Mouse (Mus musculus): ENCODE data around the gene Gars. TPM values are rescaled to one million over a fixed set of nuclear protein-coding genes. Genes with fewer than 3 reads are reported as not detected.

The Gars gene
- polyA plus RNA-seq, 1 experiment = 281 TPM

DNA sequence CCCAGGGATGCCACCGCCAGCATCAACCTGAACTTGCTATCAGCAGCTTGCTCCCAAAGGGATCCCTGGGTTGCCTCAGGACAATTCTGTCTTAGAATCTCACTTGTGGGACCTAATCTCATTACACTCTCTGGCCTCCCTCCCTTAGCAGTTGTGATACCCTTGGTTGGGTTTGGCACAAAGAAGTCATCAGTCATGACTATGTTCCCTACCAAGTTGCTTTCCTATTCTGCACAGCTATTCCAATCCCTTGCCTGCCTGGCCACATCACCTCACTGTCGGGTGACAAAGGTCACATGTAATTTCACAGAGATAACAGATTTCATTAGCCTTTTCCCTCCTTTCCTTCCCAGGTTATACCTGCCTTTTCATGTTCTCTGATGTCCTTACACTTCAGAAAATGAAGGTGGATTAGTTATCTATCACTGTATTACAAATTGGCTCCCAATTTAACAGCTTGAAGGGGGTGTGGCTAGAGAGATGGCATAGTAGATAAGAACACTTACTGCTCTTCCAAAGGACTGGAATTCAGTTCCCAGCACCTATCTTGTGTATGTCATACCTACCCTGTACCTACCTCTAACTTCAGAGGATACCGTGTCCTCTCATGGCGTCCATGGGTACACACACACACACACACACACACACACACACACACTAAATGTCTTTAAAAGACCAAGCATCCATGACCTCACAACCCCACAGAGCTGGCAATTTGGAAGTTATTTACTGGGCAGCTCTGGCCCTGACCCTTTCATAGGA lies 27.3 kb upstream of the Gars start:
- H3K27me3 ChIP-seq (ENCODE audit: control insufficient read depth, insufficient read depth, low read length, poor library complexity, severe bottlenecking) = no peaks in the 10 kb centered on the region
- H3K27ac ChIP-seq (ENCODE audit: insufficient read depth, low read length) = no peak overlapping the region
- H3K36me3 ChIP-seq (ENCODE audit: control insufficient read depth, insufficient read depth, low read length, poor library complexity, severe bottlenecking) = no peaks in the 10 kb centered on the region
- no peak overlapping the region for H3K4me3 ChIP-seq (ENCODE audit: low read depth, low read length)
- H3K4me1 ChIP-seq (ENCODE audit: control insufficient read depth, insufficient read depth, low read length) = no peaks in the 10 kb centered on the region
- no peak for TF ChIP-seq CTCF (IDR thresholded peaks at IDR 0.05; ENCODE audit: low read depth, low read length)
- TF ChIP-seq EP300 (IDR thresholded peaks at IDR 0.05; ENCODE audit: insufficient read depth, low read depth, low read length) = no peak
- TF ChIP-seq POLR2A (IDR thresholded peaks at IDR 0.05; ENCODE audit: insufficient read depth, low read length) = no peak
- H3K9me3 ChIP-seq (replicated peaks; ENCODE audit: control insufficient read depth, insufficient read depth, low read length, poor library complexity, severe bottlenecking) = no peaks in the 10 kb centered on the region
- no peak overlapping the region for H3K9ac ChIP-seq (ENCODE audit: low read depth, poor library complexity, severe bottlenecking)

DNA sequence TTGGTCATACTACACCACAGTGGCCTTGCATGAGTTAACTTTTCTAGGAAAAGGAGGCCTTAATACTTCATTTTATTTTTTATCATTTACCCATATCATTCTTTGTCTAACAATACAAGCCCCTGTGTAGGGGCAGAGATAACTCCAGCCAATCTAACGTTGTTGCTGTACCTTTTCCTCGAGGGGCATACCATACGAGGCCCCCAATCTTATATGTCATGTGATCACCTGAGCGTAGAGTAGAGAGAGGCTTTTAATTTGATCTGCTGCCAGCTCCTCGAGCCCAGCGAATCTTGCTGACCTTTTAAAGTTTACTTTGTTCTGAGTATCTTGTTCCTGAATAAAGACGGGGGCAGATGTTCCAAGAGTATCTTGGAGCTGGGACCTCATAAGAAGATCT lies 25.3 kb upstream of the Gars start:
- TF ChIP-seq CTCF (IDR thresholded peaks at IDR 0.05; ENCODE audit: low read depth, low read length) (no peak), POLR2A (IDR thresholded peaks at IDR 0.05; ENCODE audit: insufficient read depth, low read length) (no peak), EP300 (IDR thresholded peaks at IDR 0.05; ENCODE audit: insufficient read depth, low read depth, low read length) (no peak)
- no peaks in the 10 kb centered on the region for H3K36me3 ChIP-seq (ENCODE audit: control insufficient read depth, insufficient read depth, low read length, poor library complexity, severe bottlenecking)
- H3K27ac ChIP-seq (ENCODE audit: insufficient read depth, low read length) = no peak overlapping the region
- no peak overlapping the region for H3K4me3 ChIP-seq (ENCODE audit: low read depth, low read length)
- no peak overlapping the region for H3K9ac ChIP-seq (ENCODE audit: low read depth, poor library complexity, severe bottlenecking)
- no peaks in the 10 kb centered on the region for H3K27me3 ChIP-seq (ENCODE audit: control insufficient read depth, insufficient read depth, low read length, poor library complexity, severe bottlenecking)
- H3K9me3 ChIP-seq (replicated peaks; ENCODE audit: control insufficient read depth, insufficient read depth, low read length, poor library complexity, severe bottlenecking) = no peaks in the 10 kb centered on the region
- H3K4me1 ChIP-seq (ENCODE audit: control insufficient read depth, insufficient read depth, low read length) = no peaks in the 10 kb centered on the region

DNA sequence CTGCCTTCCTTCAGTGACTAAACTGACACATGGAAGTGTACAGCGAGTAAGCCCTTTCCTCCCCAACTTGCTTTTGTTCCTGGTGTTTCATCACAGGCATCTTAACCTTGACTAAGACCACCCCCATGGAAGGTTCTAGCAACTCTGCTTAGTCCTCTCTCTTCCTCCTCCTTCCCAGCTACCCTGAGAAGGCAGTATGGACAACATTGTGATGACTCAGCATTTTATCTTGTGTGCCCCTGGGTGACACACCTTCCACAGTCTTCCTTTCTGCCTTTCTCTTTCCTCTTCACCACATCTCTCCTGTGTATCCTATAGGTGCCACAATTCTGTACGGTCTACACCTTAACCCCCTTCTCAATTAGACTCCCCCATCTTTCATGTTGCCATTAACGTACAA lies 23.6 kb upstream of the Gars start:
- H3K27me3 ChIP-seq (ENCODE audit: control insufficient read depth, insufficient read depth, low read length, poor library complexity, severe bottlenecking) = no peaks in the 10 kb centered on the region
- no peaks in the 10 kb centered on the region for H3K36me3 ChIP-seq (ENCODE audit: control insufficient read depth, insufficient read depth, low read length, poor library complexity, severe bottlenecking)
- TF ChIP-seq EP300 (IDR thresholded peaks at IDR 0.05; ENCODE audit: insufficient read depth, low read depth, low read length) (no peak), CTCF (IDR thresholded peaks at IDR 0.05; ENCODE audit: low read depth, low read length) (no peak), POLR2A (IDR thresholded peaks at IDR 0.05; ENCODE audit: insufficient read depth, low read length) (no peak)
- H3K4me3 ChIP-seq (ENCODE audit: low read depth, low read length) = no peak overlapping the region
- no peak overlapping the region for H3K9ac ChIP-seq (ENCODE audit: low read depth, poor library complexity, severe bottlenecking)
- no peaks in the 10 kb centered on the region for H3K9me3 ChIP-seq (replicated peaks; ENCODE audit: control insufficient read depth, insufficient read depth, low read length, poor library complexity, severe bottlenecking)
- H3K27ac ChIP-seq (ENCODE audit: insufficient read depth, low read length) = no peak overlapping the region
- H3K4me1 ChIP-seq (ENCODE audit: control insufficient read depth, insufficient read depth, low read length) = peaks cover 2% of the 10 kb centered on the region

DNA sequence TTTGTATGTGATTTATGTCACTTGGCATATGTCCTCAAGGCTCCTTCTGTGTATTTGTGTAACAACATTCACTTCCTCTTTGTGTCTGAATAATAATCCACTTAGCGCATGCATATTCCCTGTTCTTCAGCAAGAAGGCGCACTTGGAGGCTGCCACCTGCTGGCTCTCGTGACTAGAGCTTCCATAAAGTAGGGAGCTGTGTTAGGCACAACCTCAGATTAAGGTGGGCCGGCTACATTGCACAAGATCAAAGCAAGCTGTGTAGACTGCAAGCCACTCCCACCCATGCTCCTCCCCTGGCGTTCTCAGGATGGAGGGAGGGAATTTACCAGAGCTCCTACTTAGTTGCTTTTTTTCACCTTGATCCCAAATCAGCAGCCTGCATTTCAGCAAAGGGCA lies 21.6 kb upstream of the Gars start:
- TF ChIP-seq CTCF (IDR thresholded peaks at IDR 0.05; ENCODE audit: low read depth, low read length) = peak; percentile 55
- TF ChIP-seq EP300 (IDR thresholded peaks at IDR 0.05; ENCODE audit: insufficient read depth, low read depth, low read length) = no peak
- no peak overlapping the region for H3K4me3 ChIP-seq (ENCODE audit: low read depth, low read length)
- no peaks in the 10 kb centered on the region for H3K9me3 ChIP-seq (replicated peaks; ENCODE audit: control insufficient read depth, insufficient read depth, low read length, poor library complexity, severe bottlenecking)
- no peak overlapping the region for H3K27ac ChIP-seq (ENCODE audit: insufficient read depth, low read length)
- H3K9ac ChIP-seq (ENCODE audit: low read depth, poor library complexity, severe bottlenecking) = no peak overlapping the region
- H3K36me3 ChIP-seq (ENCODE audit: control insufficient read depth, insufficient read depth, low read length, poor library complexity, severe bottlenecking) = no peaks in the 10 kb centered on the region
- peaks cover 2% of the 10 kb centered on the region for H3K4me1 ChIP-seq (ENCODE audit: control insufficient read depth, insufficient read depth, low read length)
- H3K27me3 ChIP-seq (ENCODE audit: control insufficient read depth, insufficient read depth, low read length, poor library complexity, severe bottlenecking) = no peaks in the 10 kb centered on the region

DNA sequence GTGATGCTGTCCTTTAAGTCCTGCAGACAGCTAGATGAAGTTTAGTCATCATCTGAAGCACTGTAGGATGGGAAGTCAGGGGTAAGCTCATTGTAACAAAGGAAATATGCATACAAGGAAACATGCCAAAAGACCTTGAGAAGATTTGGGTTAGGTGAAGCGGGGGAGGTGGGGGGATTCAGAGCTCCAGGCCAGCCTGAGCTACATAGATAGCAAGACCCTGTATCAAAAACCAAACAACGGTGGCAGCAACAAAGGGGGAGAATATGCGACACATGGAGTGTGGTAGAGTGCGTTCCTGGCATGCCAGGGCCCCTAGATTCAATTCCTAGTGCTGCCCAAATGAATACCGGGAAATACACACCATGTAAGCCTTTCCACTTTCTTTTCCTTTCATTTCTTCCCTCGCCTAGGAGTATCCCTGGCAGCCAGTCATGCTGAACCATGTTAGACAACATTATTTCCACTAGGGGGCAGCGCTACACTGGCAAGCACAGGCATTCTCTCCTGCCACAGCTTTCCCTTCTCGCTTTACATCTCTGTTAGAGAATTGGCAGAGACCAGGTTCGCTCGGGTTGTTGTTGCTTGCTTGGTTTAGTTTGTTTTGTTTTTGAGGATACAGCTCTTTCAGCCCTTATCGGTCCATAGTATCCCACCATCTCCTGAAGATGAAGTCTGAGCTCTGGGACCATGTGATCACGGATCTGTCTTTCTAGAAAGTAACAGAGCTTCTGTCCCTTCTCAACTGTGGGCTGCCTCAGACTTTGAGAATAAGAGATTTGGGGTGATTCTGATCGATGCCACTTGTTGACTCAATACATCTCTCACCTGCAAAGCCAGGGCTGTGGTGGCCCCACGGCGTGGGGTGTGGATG lies 20.9 kb upstream of the Gars start:
- no peak for TF ChIP-seq EP300 (IDR thresholded peaks at IDR 0.05; ENCODE audit: insufficient read depth, low read depth, low read length)
- TF ChIP-seq CTCF (IDR thresholded peaks at IDR 0.05; ENCODE audit: low read depth, low read length) = peak; percentile 85
- no peak for TF ChIP-seq POLR2A (IDR thresholded peaks at IDR 0.05; ENCODE audit: insufficient read depth, low read length)
- Histone ChIP-seq H3K9me3 (replicated peaks; ENCODE audit: control insufficient read depth, insufficient read depth, low read length, poor library complexity, severe bottlenecking) (no peaks in the 10 kb centered on the region), H3K4me3 (ENCODE audit: low read depth, low read length) (no peak overlapping the region), H3K36me3 (ENCODE audit: control insufficient read depth, insufficient read depth, low read length, poor library complexity, severe bottlenecking) (no peaks in the 10 kb centered on the region), H3K4me1 (ENCODE audit: control insufficient read depth, insufficient read depth, low read length) (peaks cover 2% of the 10 kb centered on the region), H3K27ac (ENCODE audit: insufficient read depth, low read length) (no peak overlapping the region), H3K27me3 (ENCODE audit: control insufficient read depth, insufficient read depth, low read length, poor library complexity, severe bottlenecking) (no peaks in the 10 kb centered on the region), H3K9ac (ENCODE audit: low read depth, poor library complexity, severe bottlenecking) (no peak overlapping the region)

DNA sequence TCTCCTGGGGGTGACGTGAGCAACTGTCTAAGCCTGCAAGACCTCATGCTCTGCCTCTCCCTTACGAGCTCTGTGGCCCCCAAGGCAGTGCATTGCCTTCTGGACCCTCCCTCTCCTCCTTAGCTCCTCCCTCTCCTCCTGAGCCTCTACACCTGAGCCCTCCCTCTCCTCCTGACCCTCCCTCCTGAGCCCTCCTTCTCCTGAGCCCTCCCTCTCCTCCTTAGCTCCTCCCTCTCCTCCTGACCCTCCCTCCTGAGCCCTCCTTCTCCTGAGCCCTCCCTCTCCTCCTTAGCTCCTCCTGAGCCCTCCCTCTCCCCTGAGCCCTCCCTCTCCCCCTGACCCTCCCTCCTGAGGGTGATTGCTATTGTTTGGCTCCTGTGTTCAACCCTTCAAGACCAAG lies 19.4 kb upstream of the Gars start:
- TF ChIP-seq POLR2A (IDR thresholded peaks at IDR 0.05; ENCODE audit: insufficient read depth, low read length) = no peak
- 0 out of 2 replicates have a peak, but pooled peaks have one; percentile 29 for TF ChIP-seq EP300 (IDR thresholded peaks at IDR 0.05; ENCODE audit: insufficient read depth, low read depth, low read length)
- no peak for TF ChIP-seq CTCF (IDR thresholded peaks at IDR 0.05; ENCODE audit: low read depth, low read length)
- Histone ChIP-seq H3K4me3 (ENCODE audit: low read depth, low read length) (no peak overlapping the region), H3K9me3 (replicated peaks; ENCODE audit: control insufficient read depth, insufficient read depth, low read length, poor library complexity, severe bottlenecking) (no peaks in the 10 kb centered on the region), H3K9ac (ENCODE audit: low read depth, poor library complexity, severe bottlenecking) (no peak overlapping the region), H3K4me1 (ENCODE audit: control insufficient read depth, insufficient read depth, low read length) (peaks cover 2% of the 10 kb centered on the region), H3K36me3 (ENCODE audit: control insufficient read depth, insufficient read depth, low read length, poor library complexity, severe bottlenecking) (no peaks in the 10 kb centered on the region), H3K27me3 (ENCODE audit: control insufficient read depth, insufficient read depth, low read length, poor library complexity, severe bottlenecking) (no peaks in the 10 kb centered on the region), H3K27ac (ENCODE audit: insufficient read depth, low read length) (no peak overlapping the region)
